Mouse (Mus musculus): ENCODE measurements around the gene Clasp1. TPM values are rescaled to one million over a fixed set of nuclear protein-coding genes. Genes with fewer than 3 reads are reported as not detected.

The Clasp1 gene
- polyA plus RNA-seq, 1 experiment from 2014 or later, result 115 TPM

DNA sequence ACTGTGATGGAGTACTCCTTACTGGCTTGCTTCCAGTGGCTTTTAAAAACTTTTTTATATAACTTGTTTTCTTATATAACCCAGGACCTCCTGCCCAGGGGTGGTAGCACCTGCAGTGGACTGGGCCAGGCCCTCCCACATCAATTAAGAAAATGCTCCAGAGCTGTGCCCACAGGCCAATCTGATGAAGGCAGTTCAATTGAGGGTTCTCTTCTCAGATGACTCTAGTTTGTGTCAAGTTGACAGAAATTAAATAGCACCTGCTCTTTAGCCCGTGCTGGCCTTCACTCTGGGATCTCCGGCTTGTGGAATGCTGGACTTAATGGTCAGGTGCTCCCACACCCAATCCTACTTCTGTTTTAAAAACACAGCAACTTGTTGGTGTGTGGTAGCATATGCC, 112.8 kb downstream of the Clasp1 start:
- Histone ChIP-seq H3K36me3 (peaks cover 92% of the 10 kb centered on the region), H3K4me3 (no peak overlapping the region), H3K27me3 (replicated peaks) (no peaks in the 10 kb centered on the region), H3K9me3 (replicated peaks) (no peaks in the 10 kb centered on the region), H3K9ac (no peak overlapping the region), H3K4me1 (replicated peaks) (0 out of 2 replicates have a peak, but pooled peaks cover 3% of the 10 kb centered on the region), H3K27ac (ENCODE audit: poor library complexity, severe bottlenecking) (no peak overlapping the region), H3K4me2 (no peak overlapping the region)
- WGBS, result 97% methylated on average over 2 of the region's 2 CpGs
- no peak for ATAC-seq (ENCODE audit: insufficient number of reproducible peaks, low FRiP score)

- Histone ChIP-seq H3K36me3 (peaks cover 100% of the 10 kb centered on the region), H3K27me3 (replicated peaks) (no peaks in the 10 kb centered on the region), H3K4me2 (no peak overlapping the region), H3K9ac (no peak overlapping the region), H3K4me1 (replicated peaks) (peaks cover 6% of the 10 kb centered on the region), H3K4me3 (no peak overlapping the region), H3K9me3 (replicated peaks) (no peaks in the 10 kb centered on the region), H3K27ac (ENCODE audit: poor library complexity, severe bottlenecking) (no peak overlapping the region)
- ATAC-seq (ENCODE audit: insufficient number of reproducible peaks, low FRiP score), result no peak
- 85% methylated on average over 1 of the region's 1 CpGs for WGBS
These were observed 116.9 kb downstream of the Clasp1 start for GRCm38 (mm10) chr1:118505746-118506145.

GRCm38 (mm10) chr1:118510996-118511395, 122.1 kb downstream of the Clasp1 start:
- Histone ChIP-seq H3K4me2 (no peak overlapping the region), H3K36me3 (peaks cover 98% of the 10 kb centered on the region), H3K27me3 (replicated peaks) (no peaks in the 10 kb centered on the region), H3K9ac (no peak overlapping the region), H3K9me3 (replicated peaks) (no peaks in the 10 kb centered on the region), H3K27ac (ENCODE audit: poor library complexity, severe bottlenecking) (peak overlapping the region; percentile 66), H3K4me1 (replicated peaks) (peaks cover 19% of the 10 kb centered on the region), H3K4me3 (no peak overlapping the region)
- peak; percentile 77 for ATAC-seq (ENCODE audit: insufficient number of reproducible peaks, low FRiP score)
- 55% methylated on average over 3 of the region's 3 CpGs for WGBS

DNA sequence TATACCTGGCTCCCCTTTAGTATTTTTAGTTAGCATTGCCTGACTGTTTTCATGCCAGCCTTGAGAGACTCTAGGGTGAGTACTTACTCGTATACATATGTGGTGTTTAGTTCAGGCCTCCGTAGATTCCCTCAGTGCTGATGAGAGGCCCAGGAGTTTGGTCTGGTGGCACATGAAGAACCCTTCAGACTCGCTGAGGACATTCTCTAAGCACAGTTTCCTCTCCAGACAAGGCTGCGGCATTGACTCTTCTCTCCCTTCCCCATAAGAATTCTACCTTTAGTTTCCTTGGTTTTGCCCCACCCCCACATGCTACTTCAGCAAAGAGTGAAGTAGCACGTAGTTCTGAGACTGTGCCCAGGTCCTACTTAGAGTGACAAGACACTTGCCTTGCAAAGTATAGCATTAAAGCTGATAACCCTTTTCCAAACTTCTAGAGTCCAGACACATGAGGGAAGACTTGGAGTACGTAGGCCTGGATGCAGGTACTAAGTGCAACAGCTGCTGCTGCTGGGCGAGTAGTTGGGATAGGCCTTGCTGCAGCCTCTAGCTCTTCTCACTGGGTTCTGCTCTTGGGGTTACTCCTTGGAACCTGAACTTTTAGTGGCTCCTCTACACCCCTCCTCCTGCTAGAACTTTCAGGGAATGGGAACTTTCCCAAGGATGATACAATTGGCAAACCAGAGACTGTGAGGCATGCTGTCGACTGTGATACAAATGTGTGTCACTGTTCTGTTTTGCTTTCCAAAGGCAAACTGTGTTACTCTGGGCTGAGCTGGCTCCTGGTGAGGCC, 123.1 kb downstream of the Clasp1 start:
- Histone ChIP-seq H3K9ac (no peak overlapping the region), H3K4me3 (no peak overlapping the region), H3K4me2 (no peak overlapping the region), H3K9me3 (replicated peaks) (no peaks in the 10 kb centered on the region), H3K27me3 (replicated peaks) (no peaks in the 10 kb centered on the region), H3K36me3 (peaks cover 97% of the 10 kb centered on the region), H3K27ac (ENCODE audit: poor library complexity, severe bottlenecking) (peak overlapping the region; percentile 66), H3K4me1 (replicated peaks) (peaks cover 19% of the 10 kb centered on the region)
- 90% methylated on average over 8 of the region's 8 CpGs for WGBS
- ATAC-seq (ENCODE audit: insufficient number of reproducible peaks, low FRiP score), result no peak

DNA sequence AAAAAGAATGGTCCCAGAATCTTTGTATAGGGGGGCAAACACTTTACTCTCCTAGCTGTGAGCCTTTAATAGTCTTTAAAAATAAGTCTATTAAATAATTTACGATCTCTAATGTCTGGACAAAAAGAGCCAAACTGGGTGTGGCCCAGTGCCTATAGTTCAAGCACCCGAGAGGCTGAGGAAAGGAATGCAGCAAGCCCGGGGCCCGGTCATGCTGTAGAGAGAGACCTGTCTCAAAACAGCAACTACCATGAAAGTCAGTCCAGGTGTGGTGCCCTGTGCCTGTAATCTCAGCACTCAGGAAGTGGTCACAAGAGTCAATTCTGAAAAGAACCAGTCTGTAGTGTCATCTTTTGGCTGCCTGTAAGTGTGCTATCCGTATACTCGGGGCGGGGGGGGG, 127.4 kb downstream of the Clasp1 start:
- Histone ChIP-seq H3K27ac (ENCODE audit: poor library complexity, severe bottlenecking) (no peak overlapping the region), H3K27me3 (replicated peaks) (no peaks in the 10 kb centered on the region), H3K36me3 (peaks cover 84% of the 10 kb centered on the region), H3K9me3 (replicated peaks) (no peaks in the 10 kb centered on the region), H3K9ac (no peak overlapping the region), H3K4me1 (replicated peaks) (peaks cover 9% of the 10 kb centered on the region; the same call in 1 of the 2 replicates), H3K4me3 (no peak overlapping the region), H3K4me2 (no peak overlapping the region)
- no peak for ATAC-seq (ENCODE audit: insufficient number of reproducible peaks, low FRiP score)
- 77% methylated on average over 7 of the region's 7 CpGs for WGBS

DNA sequence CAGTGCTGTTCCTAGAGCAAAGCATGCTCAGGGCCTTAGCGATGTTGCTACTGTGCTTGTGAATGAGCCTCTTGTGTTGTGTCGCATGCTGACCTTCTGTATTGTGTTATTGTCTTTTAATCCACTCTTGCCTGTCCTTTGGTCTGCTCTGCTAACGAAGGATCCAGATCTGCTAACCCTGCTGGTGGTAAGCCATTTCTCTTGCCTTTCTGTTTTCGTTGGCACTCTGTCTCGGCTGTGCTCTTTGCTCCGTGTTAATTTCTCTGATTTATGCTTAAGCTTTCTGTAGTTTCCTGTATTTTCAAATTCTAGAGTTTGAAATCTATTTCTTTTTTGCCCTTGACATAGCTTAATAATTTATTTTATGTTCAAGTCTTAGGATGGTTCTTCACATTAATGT, 134.3 kb downstream of the Clasp1 start:
- ATAC-seq (ENCODE audit: insufficient number of reproducible peaks, low FRiP score), result no peak

DNA sequence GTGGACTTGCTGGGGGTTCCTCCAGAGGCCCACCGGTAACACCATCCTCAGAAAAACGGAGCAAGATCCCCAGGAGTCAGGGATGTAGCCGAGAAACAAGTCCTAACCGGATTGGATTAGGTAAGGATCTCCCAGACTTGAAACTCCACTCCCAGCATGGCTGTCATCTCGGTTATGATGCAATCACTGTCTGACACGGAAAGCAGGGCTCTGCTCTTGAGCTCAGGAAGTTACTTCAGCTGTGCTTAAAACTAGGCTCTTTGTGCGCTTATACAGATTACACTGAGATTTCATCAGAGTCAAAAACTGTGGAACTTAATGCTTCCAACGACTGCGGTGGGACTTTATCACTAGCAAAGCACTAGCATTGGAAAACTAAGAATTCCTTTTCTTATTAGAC, 136.5 kb downstream of the Clasp1 start:
- no peaks in the 10 kb centered on the region for H3K4me1 ChIP-seq (replicated peaks)
- peaks cover 79% of the 10 kb centered on the region for H3K36me3 ChIP-seq
- no peak for ATAC-seq (ENCODE audit: insufficient number of reproducible peaks, low FRiP score)
- H3K4me2 ChIP-seq, result no peak overlapping the region
- no peaks in the 10 kb centered on the region for H3K27me3 ChIP-seq (replicated peaks)
- WGBS, result 70% methylated on average over 9 of the region's 9 CpGs
- H3K9ac ChIP-seq, result no peak overlapping the region
- no peak overlapping the region for H3K27ac ChIP-seq (ENCODE audit: poor library complexity, severe bottlenecking)
- H3K9me3 ChIP-seq (replicated peaks), result no peaks in the 10 kb centered on the region
- no peak overlapping the region for H3K4me3 ChIP-seq

More for the DNA sequence above, 134.3 kb downstream of the Clasp1 start:
- no peaks in the 10 kb centered on the region for H3K4me1 ChIP-seq (replicated peaks)
- no peak overlapping the region for H3K9ac ChIP-seq
- H3K27ac ChIP-seq (ENCODE audit: poor library complexity, severe bottlenecking), result no peak overlapping the region
- H3K4me2 ChIP-seq, result no peak overlapping the region
- H3K36me3 ChIP-seq, result peaks cover 75% of the 10 kb centered on the region
- H3K4me3 ChIP-seq, result no peak overlapping the region
- H3K9me3 ChIP-seq (replicated peaks), result no peaks in the 10 kb centered on the region
- 90% methylated on average over 6 of the region's 6 CpGs for WGBS
- H3K27me3 ChIP-seq (replicated peaks), result no peaks in the 10 kb centered on the region

DNA sequence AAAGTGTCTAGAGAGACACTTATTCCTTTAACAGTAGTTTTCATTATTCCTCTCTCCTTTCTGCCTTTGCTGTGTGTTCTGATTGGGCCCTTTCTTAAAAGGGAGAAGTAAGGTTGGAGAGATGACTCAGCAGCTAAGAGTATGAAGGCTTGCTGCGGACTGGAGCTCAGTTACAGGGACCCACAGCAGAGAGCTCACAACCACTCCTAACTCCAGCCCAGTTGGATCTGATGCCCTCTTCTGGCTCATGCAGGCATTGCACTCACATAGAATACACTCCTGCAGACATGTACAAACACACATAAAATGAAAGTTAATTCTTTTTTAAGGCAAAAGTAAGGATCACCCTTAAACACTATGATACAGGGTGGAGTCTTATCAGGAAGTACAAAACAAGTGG, 140.4 kb downstream of the Clasp1 start:
- Histone ChIP-seq H3K9ac (no peak overlapping the region), H3K4me2 (no peak overlapping the region), H3K9me3 (replicated peaks) (no peaks in the 10 kb centered on the region), H3K4me3 (no peak overlapping the region), H3K4me1 (replicated peaks) (no peaks in the 10 kb centered on the region), H3K27ac (ENCODE audit: poor library complexity, severe bottlenecking) (no peak overlapping the region), H3K36me3 (peaks cover 91% of the 10 kb centered on the region), H3K27me3 (replicated peaks) (no peaks in the 10 kb centered on the region)
- 90% methylated on average over 1 of the region's 1 CpGs for WGBS
- ATAC-seq (ENCODE audit: insufficient number of reproducible peaks, low FRiP score), result no peak

DNA sequence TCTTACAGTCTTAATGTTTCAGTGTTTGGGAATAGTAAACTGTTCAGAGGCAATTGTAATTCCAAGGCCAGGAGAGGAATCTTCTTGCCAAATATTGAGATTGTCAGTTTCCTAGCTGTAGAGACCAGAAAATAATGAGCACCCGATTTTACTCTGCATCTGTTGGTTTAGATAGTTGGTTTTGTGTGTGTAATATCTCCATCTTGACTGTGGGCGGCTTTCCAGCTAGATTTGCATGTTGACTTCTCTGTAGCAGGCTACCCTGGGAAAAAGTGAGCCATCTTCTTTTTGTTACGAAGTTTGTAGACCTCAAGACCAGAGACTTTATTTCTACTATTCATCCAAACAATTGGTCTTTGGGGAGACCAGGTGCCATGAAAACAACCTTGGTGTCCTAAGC, 142.4 kb downstream of the Clasp1 start:
- H3K27me3 ChIP-seq (replicated peaks), result no peaks in the 10 kb centered on the region
- no peak overlapping the region for H3K9ac ChIP-seq
- no peak for ATAC-seq (ENCODE audit: insufficient number of reproducible peaks, low FRiP score)
- H3K9me3 ChIP-seq (replicated peaks), result no peaks in the 10 kb centered on the region
- H3K27ac ChIP-seq (ENCODE audit: poor library complexity, severe bottlenecking), result no peak overlapping the region
- H3K36me3 ChIP-seq, result peaks cover 95% of the 10 kb centered on the region
- no peaks in the 10 kb centered on the region for H3K4me1 ChIP-seq (replicated peaks)
- 91% methylated on average over 3 of the region's 3 CpGs for WGBS
- H3K4me2 ChIP-seq, result no peak overlapping the region
- H3K4me3 ChIP-seq, result no peak overlapping the region

DNA sequence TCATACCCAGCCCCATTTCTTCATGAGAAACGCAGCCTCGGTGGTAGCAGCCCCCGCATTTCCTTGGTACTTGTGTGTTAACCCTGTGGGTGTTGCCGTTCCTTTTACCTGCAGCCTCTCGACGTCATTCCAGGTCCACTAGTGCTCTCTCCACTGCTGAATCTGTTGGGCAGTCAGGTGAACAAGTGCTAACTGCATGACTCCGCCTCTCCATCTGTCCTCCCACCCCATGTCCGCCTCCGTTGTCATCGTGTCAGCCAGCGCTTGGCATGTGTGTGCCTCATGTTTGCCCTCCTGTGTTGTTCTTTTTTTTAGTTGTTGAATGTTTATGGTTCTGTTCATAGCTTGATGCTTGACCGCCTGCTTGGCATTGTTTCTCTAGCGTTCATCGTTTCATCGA, 147.2 kb downstream of the Clasp1 start:
- Histone ChIP-seq H3K4me1 (replicated peaks) (no peaks in the 10 kb centered on the region), H3K4me3 (no peak overlapping the region), H3K36me3 (peaks cover 84% of the 10 kb centered on the region), H3K9me3 (replicated peaks) (no peaks in the 10 kb centered on the region), H3K4me2 (no peak overlapping the region), H3K27ac (ENCODE audit: poor library complexity, severe bottlenecking) (no peak overlapping the region), H3K9ac (no peak overlapping the region), H3K27me3 (replicated peaks) (no peaks in the 10 kb centered on the region)
- ATAC-seq (ENCODE audit: insufficient number of reproducible peaks, low FRiP score), result no peak
- 91% methylated on average over 15 of the region's 15 CpGs for WGBS

- 90% methylated on average over 6 of the region's 6 CpGs for WGBS
- no peak overlapping the region for H3K4me3 ChIP-seq
- no peaks in the 10 kb centered on the region for H3K4me1 ChIP-seq (replicated peaks)
- H3K36me3 ChIP-seq, result peaks cover 83% of the 10 kb centered on the region
- no peak overlapping the region for H3K9ac ChIP-seq
- no peak overlapping the region for H3K4me2 ChIP-seq
- H3K27ac ChIP-seq (ENCODE audit: poor library complexity, severe bottlenecking), result no peak overlapping the region
- H3K27me3 ChIP-seq (replicated peaks), result no peaks in the 10 kb centered on the region
- no peaks in the 10 kb centered on the region for H3K9me3 ChIP-seq (replicated peaks)
- no peak for ATAC-seq (ENCODE audit: insufficient number of reproducible peaks, low FRiP score)
These were observed 150.2 kb downstream of the Clasp1 start for GRCm38 (mm10) chr1:118539046-118539445.

DNA sequence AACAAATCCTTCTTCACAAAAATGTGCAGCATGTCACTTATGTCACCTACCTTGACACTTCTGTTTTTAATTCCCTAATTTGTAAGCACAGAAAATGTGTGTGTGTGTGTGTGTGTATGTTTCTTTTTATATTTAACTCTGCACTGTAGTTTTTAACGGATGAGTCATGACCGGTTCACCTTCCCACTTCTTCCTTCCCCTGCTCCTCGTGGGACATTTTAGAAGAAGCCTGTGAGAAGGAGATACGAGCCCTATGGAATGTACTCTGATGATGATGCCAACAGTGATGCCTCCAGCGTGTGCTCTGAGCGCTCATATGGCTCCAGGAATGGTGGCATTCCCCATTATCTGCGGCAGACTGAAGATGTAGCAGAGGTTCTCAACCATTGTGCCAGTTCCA, 154.0 kb downstream of the Clasp1 start:
- WGBS, result 93% methylated on average over 7 of the region's 7 CpGs
- Histone ChIP-seq H3K27me3 (replicated peaks) (no peaks in the 10 kb centered on the region), H3K36me3 (peaks cover 86% of the 10 kb centered on the region), H3K9ac (no peak overlapping the region), H3K9me3 (replicated peaks) (no peaks in the 10 kb centered on the region), H3K4me1 (replicated peaks) (no peaks in the 10 kb centered on the region), H3K27ac (ENCODE audit: poor library complexity, severe bottlenecking) (no peak overlapping the region), H3K4me3 (no peak overlapping the region), H3K4me2 (no peak overlapping the region)
- no peak for ATAC-seq (ENCODE audit: insufficient number of reproducible peaks, low FRiP score)

Measured in heart, embryonic 12.5 days (tissue).